Mouse (Mus musculus) liver, embryonic 16.5 days (tissue): ENCODE results near the gene Rnf222. TPM values are rescaled to one million over a fixed set of nuclear protein-coding genes. Genes with fewer than 3 reads are reported as not detected.

Experiments
- ATAC-seq: fragments of 200-750 bp; cut with Nextera tagmentation; 2 replicates; pipeline ENCODE4 v1.8.0; 2017; ENCODE audit warnings: low read depth, mild to moderate bottlenecking, moderate number of reproducible peaks, moderate library complexity
- H3K27ac ChIP-seq: fragments of 300-500 bp; sonication (generic); 2 replicates; pipeline ENCODE4 v1.5.1; 2014; ENCODE audit warnings: mild to moderate bottlenecking, low read length
- H3K27me3 ChIP-seq: fragments of 300-500 bp; sonication (generic); 2 replicates; pipeline ENCODE4 v1.6.1; 2014; ENCODE audit warnings: low read depth, low read length, mixed read lengths; ENCODE audit not compliant: control insufficient read depth, insufficient read depth
- H3K36me3 ChIP-seq: fragments of 300-500 bp; sonication (generic); 2 replicates; pipeline ENCODE4 v1.6.1; 2014; ENCODE audit warnings: mild to moderate bottlenecking; ENCODE audit not compliant: control insufficient read depth, insufficient read depth
- H3K4me1 ChIP-seq: fragments of 300-500 bp; sonication (generic); 2 replicates; pipeline ENCODE4 v1.6.1; 2014; ENCODE audit warnings: low read depth, low read length, mixed read lengths; ENCODE audit not compliant: control insufficient read depth
- H3K4me2 ChIP-seq: fragments of 300-500 bp; sonication (generic); 2 replicates; pipeline ENCODE4 v1.6.1; 2014; ENCODE audit warnings: low read depth, low read length, mixed read lengths
- H3K4me3 ChIP-seq: fragments of 300-500 bp; sonication (generic); 2 replicates; pipeline ENCODE4 v1.5.1; 2014; ENCODE audit warnings: low read depth, mild to moderate bottlenecking, low read length
- H3K9ac ChIP-seq: fragments of 300-500 bp; sonication (generic); 2 replicates; pipeline ENCODE4 v1.6.1; 2014; ENCODE audit warnings: low read depth, low read length
- H3K9me3 ChIP-seq: fragments of 300-500 bp; sonication (generic); replicated peaks from 2 replicates; pipeline ENCODE4 v1.6.1; 2016; ENCODE audit warnings: low read length; ENCODE audit not compliant: control insufficient read depth
- WGBS: fragments of 180-500 bp; shearing (Covaris S2); extraction: QIAGEN DNeasy Blood & Tissue Kit; methylation state at CpG from one replicate; pipeline ENCODE4 v1.1.7; 2014; ENCODE audit not compliant: insufficient replicate concordance; 5-methylcytosine and 5-hydroxymethylcytosine counted together
- polyA plus RNA-seq: library from polyadenylated mRNA; unstranded; fragments of >200 nt; fragmentation: Nextera tagmentation; extraction: Ambion mirVana; gene quantifications from 2 replicates; pipeline ENCODE4 v1.2.1, GENCODE M21; 2015

Rnf222 gene
- polyA plus RNA-seq, 1 experiment from 2014 or later, result 0.04 TPM

DNA sequence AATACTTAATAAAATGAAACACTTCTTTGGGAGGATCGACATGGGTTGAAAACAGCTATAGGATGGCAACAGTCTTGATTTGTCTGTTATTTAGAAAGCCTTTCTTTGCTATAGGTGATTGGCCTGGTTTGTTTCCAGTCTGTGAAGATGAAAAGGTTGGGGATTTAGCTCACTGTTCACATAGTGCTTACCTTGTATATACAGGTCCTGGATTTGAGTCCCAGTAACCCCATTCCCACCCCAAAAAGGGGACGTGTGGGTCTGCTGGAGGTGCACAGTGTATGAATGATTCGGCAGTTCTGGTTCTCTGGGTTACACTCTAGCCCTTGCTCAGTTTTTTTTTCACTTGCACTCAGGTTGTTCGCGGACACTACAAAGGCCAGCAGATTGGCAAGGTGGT is 14.5 kb downstream of the Rnf222 start:
- no peak for ATAC-seq
- H3K27ac ChIP-seq, result no peak overlapping the region
- H3K4me2 ChIP-seq, result peak overlapping the region; percentile 72
- H3K4me1 ChIP-seq, result peaks cover 34% of the 10 kb centered on the region
- H3K9me3 ChIP-seq, result no peaks in the 10 kb centered on the region
- H3K4me3 ChIP-seq, result peak overlapping the region; percentile 82
- H3K36me3 ChIP-seq, result peaks cover 35% of the 10 kb centered on the region
- WGBS, result 55% methylated on average over 5 of the region's 5 CpGs
- H3K27me3 ChIP-seq, result no peaks in the 10 kb centered on the region
- peak overlapping the region; percentile 84; the same call in 1 of the 2 replicates for H3K9ac ChIP-seq

DNA sequence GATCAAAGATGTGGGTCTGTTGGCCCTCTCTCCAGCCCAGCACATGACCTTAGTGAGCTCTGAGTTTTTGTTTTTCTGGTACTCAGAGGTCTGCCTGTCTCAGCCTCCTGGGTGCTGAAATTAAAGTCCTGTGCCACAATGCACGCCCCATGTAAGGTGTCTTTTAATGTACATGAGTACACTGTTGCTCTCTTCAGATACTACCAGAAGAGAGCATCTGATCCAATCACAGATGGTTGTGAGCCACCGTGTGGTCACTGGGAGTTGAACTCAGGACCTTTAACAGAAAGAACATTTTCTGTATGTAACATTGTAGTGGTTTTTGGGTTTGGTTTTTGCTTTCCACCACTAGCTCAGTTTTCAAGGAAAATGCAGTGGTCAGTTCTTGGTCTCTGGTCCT is 15.4 kb downstream of the Rnf222 start:
- Histone ChIP-seq H3K27me3 (no peaks in the 10 kb centered on the region), H3K4me3 (no peak overlapping the region), H3K9ac (no peak overlapping the region), H3K36me3 (peaks cover 35% of the 10 kb centered on the region), H3K9me3 (no peaks in the 10 kb centered on the region), H3K4me2 (no peak overlapping the region), H3K27ac (no peak overlapping the region), H3K4me1 (peaks cover 26% of the 10 kb centered on the region)
- WGBS, result 66% methylated on average over 2 of the region's 2 CpGs
- ATAC-seq, result no peak

DNA sequence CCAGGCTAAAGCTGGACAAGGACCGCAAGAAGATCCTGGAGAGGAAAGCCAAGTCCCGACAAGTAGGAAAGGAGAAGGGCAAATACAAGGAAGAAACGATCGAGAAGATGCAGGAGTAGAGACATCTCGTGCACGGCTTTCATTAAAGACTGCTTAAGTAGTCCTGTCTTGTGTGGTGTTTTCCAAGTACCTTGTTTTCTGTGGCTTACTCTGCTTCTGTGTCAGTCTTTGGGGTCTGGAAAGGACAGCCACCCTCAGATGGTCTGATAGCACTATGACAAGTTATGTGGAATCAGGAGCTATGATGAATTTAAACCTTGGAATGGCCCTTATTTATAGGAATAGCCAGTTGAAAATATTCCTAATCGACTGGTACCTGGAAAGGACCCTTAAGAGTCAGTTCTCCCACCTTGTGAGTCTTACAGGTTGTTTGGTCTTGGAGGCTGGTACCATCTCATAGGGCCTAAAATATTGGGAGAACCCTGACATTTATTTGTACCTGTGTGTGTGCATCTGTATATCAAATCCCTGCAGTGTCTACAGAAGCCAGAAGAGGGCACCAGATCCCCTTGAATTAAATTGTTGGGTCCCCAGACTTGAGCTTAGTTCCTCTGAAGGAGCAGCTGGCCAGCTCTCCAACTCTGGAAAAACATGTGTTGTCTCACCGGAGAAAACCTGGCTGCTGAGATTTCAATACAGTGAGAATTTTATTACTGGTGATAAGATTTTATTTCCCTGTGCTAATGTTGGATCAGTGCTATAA is 16.2 kb downstream of the Rnf222 start:
- Histone ChIP-seq H3K9me3 (no peaks in the 10 kb centered on the region), H3K27ac (no peak overlapping the region), H3K27me3 (no peaks in the 10 kb centered on the region), H3K36me3 (peaks cover 35% of the 10 kb centered on the region), H3K4me1 (peaks cover 18% of the 10 kb centered on the region), H3K4me3 (no peak overlapping the region), H3K9ac (no peak overlapping the region), H3K4me2 (no peak overlapping the region)
- ATAC-seq, result no peak
- WGBS, result 78% methylated on average over 8 of the region's 8 CpGs

DNA sequence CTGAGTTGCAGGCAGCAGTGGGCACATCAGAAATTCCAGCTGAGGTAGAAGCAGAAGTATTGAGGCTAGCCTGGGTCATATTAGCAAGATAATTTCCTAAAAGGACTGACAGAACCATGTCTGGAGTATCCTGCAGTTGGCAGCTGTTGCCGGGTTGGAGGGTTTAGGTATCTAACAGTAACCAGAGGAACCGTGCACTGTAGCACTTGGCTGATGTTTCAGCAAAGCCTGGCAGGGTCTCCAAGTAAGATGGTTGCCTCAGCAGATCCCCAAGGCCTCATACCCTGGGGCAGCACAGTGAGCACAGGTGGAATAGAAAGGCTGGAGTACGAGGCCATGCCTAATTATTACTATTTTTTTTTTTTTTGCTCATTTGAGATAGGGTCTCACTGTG is 16.8 kb downstream of the Rnf222 start:
- Histone ChIP-seq H3K9me3 (no peaks in the 10 kb centered on the region), H3K4me3 (no peak overlapping the region), H3K27me3 (no peaks in the 10 kb centered on the region), H3K4me2 (no peak overlapping the region), H3K9ac (no peak overlapping the region), H3K27ac (no peak overlapping the region), H3K36me3 (peaks cover 35% of the 10 kb centered on the region), H3K4me1 (peaks cover 14% of the 10 kb centered on the region)
- 83% methylated on average over 3 of the region's 3 CpGs for WGBS
- ATAC-seq, result no peak

DNA sequence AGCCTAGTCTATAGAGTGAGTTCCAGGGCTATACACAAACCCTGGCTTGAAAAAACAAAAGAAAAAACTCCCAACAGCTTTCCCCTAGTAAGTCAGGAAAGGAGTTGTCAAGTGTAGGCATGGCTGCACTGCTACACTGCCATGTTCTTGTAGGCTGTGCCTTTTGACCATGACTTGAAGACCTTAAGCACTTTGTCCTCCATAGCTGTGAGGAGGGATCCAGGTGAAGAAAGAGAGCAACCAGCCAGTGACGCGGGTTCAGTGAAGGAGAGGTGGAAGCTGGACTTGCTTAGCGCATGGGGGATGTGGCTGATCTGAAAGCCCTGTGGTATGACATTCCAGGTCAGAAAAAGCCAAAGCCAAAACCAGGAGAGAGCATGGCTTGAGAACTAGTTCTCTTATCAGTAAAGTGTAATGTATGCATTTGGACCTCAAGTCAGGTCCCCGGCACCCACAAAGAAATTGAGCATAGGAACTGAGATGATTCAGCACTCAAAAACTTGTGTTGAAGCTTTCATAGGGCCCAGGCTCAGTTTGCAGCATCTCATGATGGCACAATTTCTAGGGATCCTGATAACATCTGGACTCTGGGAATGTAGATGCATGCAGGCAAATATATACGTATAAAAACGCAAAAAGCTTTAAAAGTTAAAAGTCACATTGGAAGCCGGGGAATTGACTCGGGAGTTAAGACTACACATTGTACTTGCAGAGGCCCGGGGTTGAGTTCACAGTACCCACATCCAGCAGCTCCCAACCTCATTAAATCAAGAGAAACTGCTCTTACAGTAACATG is 17.5 kb downstream of the Rnf222 start:
- H3K9me3 ChIP-seq, result no peaks in the 10 kb centered on the region
- no peak overlapping the region for H3K9ac ChIP-seq
- peaks cover 12% of the 10 kb centered on the region for H3K4me1 ChIP-seq
- H3K4me2 ChIP-seq, result no peak overlapping the region
- no peak overlapping the region for H3K27ac ChIP-seq
- H3K27me3 ChIP-seq, result no peaks in the 10 kb centered on the region
- no peak for ATAC-seq
- no peak overlapping the region for H3K4me3 ChIP-seq
- peaks cover 35% of the 10 kb centered on the region for H3K36me3 ChIP-seq
- 79% methylated on average over 9 of the region's 9 CpGs for WGBS

DNA sequence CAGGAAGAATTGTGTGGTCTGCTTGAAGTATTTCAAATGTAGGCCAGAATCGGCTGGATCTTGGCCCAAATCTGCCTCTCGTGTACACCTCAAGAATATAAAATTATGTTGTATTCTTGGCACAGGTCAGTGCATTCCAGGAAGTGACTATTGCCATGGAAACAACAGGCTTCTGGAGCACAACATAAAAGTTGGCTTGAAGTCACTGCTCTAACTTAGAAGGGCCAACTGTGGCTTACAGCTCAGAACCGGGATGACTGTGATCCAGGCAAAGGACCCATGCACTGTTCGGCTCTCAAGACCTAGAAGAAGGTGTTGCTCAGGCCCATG is 18.1 kb downstream of the Rnf222 start:
- Histone ChIP-seq H3K4me3 (no peak overlapping the region), H3K27ac (no peak overlapping the region), H3K4me2 (no peak overlapping the region), H3K36me3 (peaks cover 35% of the 10 kb centered on the region), H3K4me1 (peaks cover 8% of the 10 kb centered on the region), H3K9ac (no peak overlapping the region), H3K27me3 (peaks cover 3% of the 10 kb centered on the region; the same call in 1 of the 2 replicates), H3K9me3 (no peaks in the 10 kb centered on the region)
- WGBS, result 60% methylated on average over 4 of the region's 4 CpGs
- ATAC-seq, result no peak

DNA sequence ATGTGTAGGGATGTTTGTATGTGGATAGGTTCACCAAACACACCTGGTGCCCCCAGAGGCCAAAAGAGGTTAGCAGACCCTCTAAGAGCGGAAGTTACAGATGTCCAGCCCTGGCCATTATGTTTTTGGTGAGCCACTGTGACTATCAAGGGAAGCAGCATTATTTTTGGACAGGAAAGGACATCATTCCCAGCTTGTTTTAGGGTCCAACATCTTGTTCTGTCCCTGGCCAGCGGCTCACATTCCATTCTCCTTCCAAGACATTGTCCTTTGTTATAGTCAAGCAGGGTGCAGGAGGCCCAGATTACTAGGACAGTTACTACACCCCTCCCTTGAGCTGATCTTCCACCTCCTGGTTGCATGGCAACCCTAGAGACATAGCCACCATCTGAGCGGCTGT is 18.9 kb downstream of the Rnf222 start:
- Histone ChIP-seq H3K9me3 (no peaks in the 10 kb centered on the region), H3K4me1 (peaks cover 8% of the 10 kb centered on the region), H3K9ac (no peak overlapping the region), H3K27ac (no peak overlapping the region), H3K27me3 (peaks cover 9% of the 10 kb centered on the region), H3K36me3 (peaks cover 35% of the 10 kb centered on the region), H3K4me2 (no peak overlapping the region), H3K4me3 (no peak overlapping the region)
- 69% methylated on average over 3 of the region's 3 CpGs for WGBS
- no peak for ATAC-seq

DNA sequence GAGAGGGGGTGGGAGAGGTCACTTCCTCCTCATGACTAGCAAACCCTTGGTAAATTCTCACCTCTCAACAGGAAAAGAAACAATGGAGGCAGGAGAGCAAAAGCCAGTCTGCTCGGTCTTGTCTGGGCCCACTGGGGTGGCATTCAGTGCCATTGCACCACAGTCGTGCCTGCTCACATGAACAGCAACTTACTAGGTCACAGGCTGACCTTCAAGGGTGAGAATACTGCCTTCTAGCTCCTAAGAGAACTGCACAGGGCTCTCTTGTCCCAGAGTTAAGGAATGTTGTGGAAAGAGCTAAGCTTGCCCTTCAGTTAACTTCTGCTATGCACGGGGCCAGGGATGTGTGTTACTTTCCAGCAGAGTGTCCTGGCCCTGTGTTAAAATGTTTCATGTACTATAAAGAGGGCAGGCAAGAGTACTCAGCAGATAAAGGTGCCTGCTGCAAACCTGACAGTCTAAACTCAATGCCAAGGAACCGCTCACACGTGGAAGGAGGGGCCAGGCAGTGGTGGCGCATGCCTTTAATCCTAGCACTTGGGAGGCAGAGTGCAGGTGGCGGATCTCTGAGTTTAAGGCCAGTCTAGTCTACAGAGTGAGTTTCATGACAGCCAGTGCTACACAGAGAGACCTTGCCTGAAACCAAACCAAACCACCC is 20.6 kb downstream of the Rnf222 start:
- Histone ChIP-seq H3K27ac (no peak overlapping the region), H3K27me3 (peaks cover 10% of the 10 kb centered on the region), H3K4me3 (no peak overlapping the region), H3K9ac (no peak overlapping the region), H3K4me1 (no peaks in the 10 kb centered on the region), H3K36me3 (peaks cover 22% of the 10 kb centered on the region), H3K4me2 (no peak overlapping the region), H3K9me3 (no peaks in the 10 kb centered on the region)
- ATAC-seq, result no peak
- WGBS, result 55% methylated on average over 7 of the region's 7 CpGs
